Mouse (Mus musculus) olfactory bulb, adult 2 months (tissue): ENCODE measurements around the gene Hinfp.

Experiments
- CTCF ChIP-seq: fragments of 200-500 bp; IDR thresholded peaks from 2 replicates; pipeline ENCODE4 v1.5.1; 2012; ENCODE audit warnings: low read depth, mild to moderate bottlenecking, low read length, moderate library complexity; ENCODE audit not compliant: insufficient read depth
- POLR2A ChIP-seq: fragments of 200-500 bp; IDR thresholded peaks from 2 replicates; pipeline ENCODE4 v1.6.1; 2012; ENCODE audit warnings: mild to moderate bottlenecking, low read depth, low read length, moderate library complexity; ENCODE audit not compliant: insufficient read depth

DNA sequence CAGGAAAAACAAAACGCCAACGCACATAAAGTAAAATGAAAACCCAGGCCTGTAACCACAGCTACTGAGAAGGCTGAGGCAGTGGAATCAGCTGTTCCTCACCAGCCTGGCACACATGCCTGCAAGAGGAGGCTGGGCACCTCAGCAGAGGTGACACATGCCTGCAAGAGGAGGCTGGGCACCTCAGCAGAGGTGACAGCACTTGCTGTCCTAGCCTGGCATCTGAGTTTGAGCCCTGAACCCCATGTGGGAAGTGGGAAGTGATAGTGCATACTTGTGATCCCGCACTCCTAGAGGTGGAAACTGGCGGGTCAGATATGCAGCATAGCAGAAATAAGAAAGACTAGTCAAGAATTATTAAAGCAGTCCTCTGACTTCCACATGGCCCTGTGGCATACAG is 45.9 kb upstream of the Hinfp start:
- TF ChIP-seq CTCF (no peak), POLR2A (no peak)
